Mouse (Mus musculus): ENCODE results near the gene Ccdc85a. TPM values are rescaled to one million over a fixed set of nuclear protein-coding genes. Genes with fewer than 3 reads are reported as not detected.
A peak's percentile ranks its signal among the peaks of the same experiment; 100 is the strongest.
"Not testable (repeated sequence)": the region's sequence is repeated elsewhere in the genome, so short reads cannot be mapped to it uniquely, and the experiment has no call there.

Ccdc85a gene
- total RNA-seq, 2 experiments from 2014 or later: 103 to 105 TPM

- no peak for DNase-seq (ENCODE audit: low spot score in 2 of 2)
These were observed 119.2 kb downstream of the Ccdc85a start for GRCm38 (mm10) chr11:28464926-28465325.

GRCm38 (mm10) chr11:28459165-28459564 lies 125.0 kb downstream of the Ccdc85a start:
- DNase-seq (ENCODE audit: low spot score in 2 of 2): no peak
- intact Hi-C loops (cut with DNase I): no loop called here

More at GRCm38 (mm10) chr11:28464926-28465325, 119.2 kb downstream of the Ccdc85a start:
- intact Hi-C loops (cut with DNase I): no loop called here

GRCm38 (mm10) chr11:28439877-28440276 lies 144.2 kb downstream of the Ccdc85a start:
- no peak for DNase-seq (ENCODE audit: low spot score in 2 of 2)
- intact Hi-C loops (cut with DNase I): no loop called here

- intact Hi-C loops (cut with DNase I): no loop called here
- peak; percentile 38 to 48 for DNase-seq (ENCODE audit: low spot score in 2 of 2)
These were observed 161.5 kb downstream of the Ccdc85a start for GRCm38 (mm10) chr11:28422451-28423231.

GRCm38 (mm10) chr11:28415841-28416240 lies 168.3 kb downstream of the Ccdc85a start:
- intact Hi-C loops (cut with DNase I): no loop called here

GRCm38 (mm10) chr11:28409880-28410279 lies 174.2 kb downstream of the Ccdc85a start:
- intact Hi-C loops (cut with DNase I): not testable (repeated sequence)

More at GRCm38 (mm10) chr11:28415841-28416240, 168.3 kb downstream of the Ccdc85a start:
- DNase-seq (ENCODE audit: low spot score in 2 of 2): no peak

GRCm38 (mm10) chr11:28397166-28397565 lies 187.0 kb downstream of the Ccdc85a start:
- intact Hi-C loops (cut with DNase I): no loop called here
- no peak for DNase-seq (ENCODE audit: low spot score in 2 of 2)

More at GRCm38 (mm10) chr11:28409880-28410279, 174.2 kb downstream of the Ccdc85a start:
- not testable (repeated sequence) for DNase-seq (ENCODE audit: low spot score in 2 of 2)

GRCm38 (mm10) chr11:28375891-28376290 lies 208.2 kb downstream of the Ccdc85a start:
- DNase-seq (ENCODE audit: low spot score in 2 of 2): no peak
- intact Hi-C loops (cut with DNase I): no loop called here

- no peak for DNase-seq (ENCODE audit: low spot score in 2 of 2)
- intact Hi-C loops (cut with DNase I): no loop called here
These were observed 209.5 kb downstream of the Ccdc85a start for GRCm38 (mm10) chr11:28374636-28375035.

- DNase-seq (ENCODE audit: low spot score in 2 of 2); intact Hi-C loops (cut with DNase I): not testable (repeated sequence)
These were observed 212.7 kb downstream of the Ccdc85a start for GRCm38 (mm10) chr11:28371381-28371780.

GRCm38 (mm10) chr11:28365929-28366244 lies 218.2 kb downstream of the Ccdc85a start:
- DNase-seq (ENCODE audit: low spot score in 2 of 2): no peak
- intact Hi-C loops (cut with DNase I): loop anchor here (1.0 kb wide), 1 partner anchor 218 kb away; the partner anchor contains the start of gene Ccdc85a

GRCm38 (mm10) chr11:28365209-28365928 lies 218.8 kb downstream of the Ccdc85a start:
- DNase-seq (ENCODE audit: low spot score in 2 of 2): peak; percentile 79 to 86
- intact Hi-C loops (cut with DNase I): loop anchor here (1.0 kb wide), 1 partner anchor 219 kb away; the partner anchor contains the start of gene Ccdc85a

- intact Hi-C loops (cut with DNase I): loop anchor here (5.0 kb wide), 1 partner anchor 239 kb away; the partner anchor contains the start of gene Ccdc85a
These were observed 240.7 kb downstream of the Ccdc85a start for GRCm38 (mm10) chr11:28343465-28343864.

GRCm38 (mm10) chr11:28341887-28342286 lies 242.2 kb downstream of the Ccdc85a start:
- intact Hi-C loops (cut with DNase I): loop anchor here (5.0 kb wide), 1 partner anchor 240 kb away; the partner anchor contains the start of gene Ccdc85a
- DNase-seq (ENCODE audit: low spot score in 2 of 2): peak in 1 of 2 experiments; percentile 9

More at GRCm38 (mm10) chr11:28343465-28343864, 240.7 kb downstream of the Ccdc85a start:
- DNase-seq (ENCODE audit: low spot score in 2 of 2): no peak

- intact Hi-C loops (cut with DNase I): loop anchor here (5.0 kb wide), 1 partner anchor 243 kb away; the partner anchor contains the start of gene Ccdc85a
These were observed 244.6 kb downstream of the Ccdc85a start, which contains the start of gene Gm6685 for GRCm38 (mm10) chr11:28339224-28340150. Gm6685 (minus strand) TSS chr11:28339867.

More at GRCm38 (mm10) chr11:28339224-28340150, 244.6 kb downstream of the Ccdc85a start, which contains the start of gene Gm6685:
- not testable (repeated sequence) for DNase-seq (ENCODE audit: low spot score in 2 of 2)
